Mouse (Mus musculus): Measurements from ENCODE around the gene Samd15.

- no peak for TF ChIP-seq CTCF (conservative IDR thresholded peaks at IDR 0.05; ENCODE audit: low read length)
- no peak for TF ChIP-seq NANOG (IDR thresholded peaks at IDR 0.05; ENCODE audit: borderline replicate concordance, low read length)
- no peak for TF ChIP-seq POU5F1 (IDR thresholded peaks at IDR 0.05; ENCODE audit: borderline replicate concordance, low read length)
These were observed at the start of gene Samd15 for GRCm38 (mm10) chr12:87199206-87199972.
